Mouse (Mus musculus) kidney, adult 18-20 months (tissue): ENCODE measurements around the gene Ankdd1b.
A peak's percentile ranks its signal among the peaks of the same experiment; 100 is the strongest.

ENCODE experiments used
- DNase-seq: peaks from one replicate; pipeline ENCODE4 v3.0.0; 2021

Gene Ankdd1b

DNA sequence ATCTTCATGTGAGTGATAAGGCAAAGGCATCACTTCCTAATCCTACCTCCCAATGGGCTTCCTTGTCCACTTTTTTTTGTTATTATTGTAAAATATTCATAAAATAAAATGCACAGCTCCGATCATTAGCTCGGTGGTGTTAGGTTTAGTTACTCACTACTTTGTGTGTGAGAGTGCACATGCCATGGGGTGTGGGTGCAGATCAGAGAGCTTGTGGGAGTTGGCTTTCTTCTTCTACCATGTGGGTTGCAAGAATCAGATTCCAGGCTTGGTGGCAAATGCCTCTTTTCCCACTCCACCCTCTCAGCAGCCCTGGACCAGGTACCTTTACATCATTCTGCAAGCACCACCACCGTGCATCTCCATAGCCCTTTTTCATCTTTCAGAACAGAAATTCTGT, 18.4 kb downstream of the Ankdd1b start:
- DNase-seq, result no peak

DNA sequence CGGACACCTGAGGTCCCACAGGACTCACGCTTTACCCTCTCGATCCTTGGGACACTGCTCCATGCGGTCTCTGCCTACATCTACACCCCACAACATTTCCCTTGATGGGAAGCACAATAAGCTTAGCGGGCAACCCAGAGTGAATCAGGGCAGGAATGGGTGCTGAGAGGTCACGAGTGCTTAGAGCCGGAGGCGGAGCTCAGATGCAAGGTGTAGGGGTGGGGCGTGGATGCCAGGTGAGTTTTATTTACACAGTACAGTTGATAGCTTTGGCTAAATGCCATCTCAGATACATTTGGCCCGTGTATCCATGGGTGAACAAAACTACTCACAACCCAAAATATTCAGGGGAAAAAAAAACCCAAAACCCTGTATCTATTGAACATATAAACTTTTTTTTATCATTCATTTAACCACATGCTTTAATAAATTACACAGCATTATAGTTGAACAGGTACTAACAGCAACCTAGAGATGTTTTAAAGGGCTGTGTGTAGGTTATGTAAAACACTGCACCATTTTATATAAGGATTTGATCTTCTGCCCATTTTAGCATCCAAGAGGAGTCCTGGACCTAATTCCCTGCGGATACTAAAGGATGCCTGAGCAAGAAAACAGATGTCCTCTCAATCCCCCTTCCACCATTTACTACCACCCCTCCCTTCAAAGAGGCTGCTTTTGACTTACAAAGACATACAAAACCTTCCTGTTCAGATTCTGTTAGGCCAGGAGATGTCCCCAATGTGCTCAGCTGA, 19.4 kb downstream of the Ankdd1b start:
- no peak for DNase-seq

DNA sequence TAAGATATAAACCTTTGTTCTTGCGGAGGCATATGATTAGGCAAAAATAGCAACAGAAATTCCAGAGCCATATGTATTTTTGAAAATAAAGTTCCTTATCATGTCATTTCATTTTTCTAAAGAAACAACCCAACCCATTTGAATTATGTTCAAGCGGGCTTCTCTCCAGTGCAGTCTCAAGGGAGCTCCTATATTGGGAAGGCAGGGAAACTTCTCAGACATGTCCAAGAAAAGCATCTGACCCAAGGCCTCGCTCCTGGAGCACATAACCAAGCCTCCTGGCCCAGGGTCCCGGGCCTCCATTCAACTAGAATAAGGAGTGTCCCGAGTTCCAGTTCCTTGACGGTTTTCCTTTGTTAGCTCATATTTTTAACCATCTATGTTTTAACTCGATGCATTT, 20.1 kb downstream of the Ankdd1b start:
- DNase-seq, result no peak

DNA sequence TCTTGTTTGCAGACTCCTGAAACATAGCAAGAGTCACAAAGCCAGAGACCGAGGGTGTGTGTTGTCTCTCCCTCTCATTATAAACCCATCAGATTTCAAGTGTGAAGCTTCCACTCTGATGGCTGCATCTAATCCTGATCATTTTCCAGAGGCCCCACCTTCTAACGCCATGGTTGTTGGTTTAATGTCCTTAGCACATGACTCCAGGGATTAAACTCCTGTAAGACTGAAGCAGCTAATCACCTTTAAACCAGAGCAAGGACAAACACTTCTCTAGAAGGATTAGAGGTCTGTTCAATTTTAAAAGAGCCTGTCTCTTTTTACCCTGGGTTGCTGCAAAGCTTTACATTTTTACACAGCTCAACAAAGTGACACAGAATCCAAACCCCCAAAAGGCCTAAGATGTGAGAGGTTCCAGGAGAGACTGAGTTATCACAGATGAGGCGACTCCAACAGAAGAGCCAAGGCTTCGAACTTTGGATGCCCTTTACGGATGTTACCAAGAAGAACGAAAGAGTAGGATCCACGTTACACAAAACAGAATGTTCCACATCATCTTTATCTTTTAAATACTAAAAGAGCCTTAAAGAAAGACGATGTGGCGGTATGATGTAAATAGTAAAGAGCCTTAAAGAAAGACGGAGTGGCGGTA, 20.7 kb downstream of the Ankdd1b start:
- no peak for DNase-seq

DNA sequence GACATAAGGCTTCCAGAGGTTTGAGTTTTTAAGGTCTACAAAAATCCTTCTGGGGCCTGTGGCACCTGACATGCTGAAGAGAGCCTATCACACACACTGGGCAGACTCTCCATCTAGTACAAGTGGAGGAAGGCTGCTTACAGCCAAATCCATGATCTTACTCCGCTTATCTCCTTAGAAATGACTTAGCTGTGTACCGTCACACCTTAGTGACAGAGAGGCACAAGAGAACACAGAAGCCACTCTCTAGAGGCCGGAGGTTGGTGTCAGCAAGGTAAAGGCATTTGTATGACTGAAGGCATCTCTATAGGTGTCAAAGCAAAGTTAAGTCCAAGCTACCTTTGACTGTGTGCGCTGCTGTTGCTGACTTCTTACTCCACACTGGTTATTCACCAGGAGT, 30.6 kb downstream of the Ankdd1b start:
- DNase-seq, result no peak

DNA sequence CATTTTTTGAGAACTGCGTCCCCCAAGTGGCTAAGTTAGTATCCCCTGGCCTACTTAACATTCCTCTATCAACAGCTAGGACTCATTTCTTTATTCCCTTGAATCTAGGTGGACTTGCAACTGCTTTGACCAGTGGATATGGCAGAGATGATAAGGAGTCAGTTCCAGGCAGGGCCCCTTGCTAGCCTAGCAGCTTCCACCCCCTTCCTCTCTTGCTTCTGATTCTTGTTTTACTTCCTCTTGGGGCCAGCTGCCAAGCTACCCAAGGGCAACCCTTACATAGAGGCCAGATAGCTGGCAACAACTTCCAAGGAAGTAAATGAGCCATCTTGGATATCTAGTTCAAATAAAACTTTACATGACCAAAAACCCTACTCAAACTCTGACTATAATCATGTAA, 34.1 kb downstream of the Ankdd1b start:
- no peak for DNase-seq

DNA sequence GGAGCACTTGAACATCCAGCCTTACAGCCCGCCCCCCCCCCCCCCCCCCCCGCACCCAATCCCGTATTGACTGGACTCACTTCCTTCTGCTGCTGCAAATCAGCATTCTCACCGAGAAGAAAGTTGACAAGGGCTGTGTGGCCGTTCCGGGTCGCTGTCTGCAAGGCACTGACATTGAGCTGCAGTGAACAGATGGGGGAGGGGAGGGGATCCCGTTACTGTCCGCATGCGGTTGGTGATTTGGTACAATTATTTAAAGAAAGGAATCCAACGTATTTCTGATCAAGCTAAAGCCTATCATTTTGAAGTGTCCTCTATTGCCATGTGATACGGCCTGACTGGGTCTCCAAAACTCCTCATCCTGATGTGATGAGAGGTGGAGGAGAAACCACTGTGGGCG, 35.2 kb downstream of the Ankdd1b start:
- peak; percentile 52 for DNase-seq

DNA sequence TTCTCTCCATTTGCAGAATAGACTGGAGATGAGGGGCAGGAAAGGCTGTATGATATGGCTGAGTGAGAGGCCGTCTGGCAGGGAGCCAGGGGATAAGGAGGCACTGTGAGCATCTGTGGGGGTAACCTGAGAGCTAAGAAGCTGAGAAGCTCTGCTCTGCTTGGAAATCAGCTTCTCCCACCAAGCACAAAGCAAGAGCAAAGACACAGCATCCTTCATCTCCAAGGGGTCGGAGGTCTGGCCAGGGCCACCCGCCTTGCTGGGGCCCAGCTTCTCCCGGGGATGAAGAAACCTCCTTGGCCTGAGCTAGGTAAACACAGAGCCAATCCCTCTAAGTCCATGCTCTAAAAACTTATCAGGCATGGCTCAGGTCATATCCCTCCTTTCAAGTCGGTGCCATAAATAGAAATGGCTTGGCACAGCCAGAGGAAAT, 36.1 kb downstream of the Ankdd1b start:
- DNase-seq, result no peak

DNA sequence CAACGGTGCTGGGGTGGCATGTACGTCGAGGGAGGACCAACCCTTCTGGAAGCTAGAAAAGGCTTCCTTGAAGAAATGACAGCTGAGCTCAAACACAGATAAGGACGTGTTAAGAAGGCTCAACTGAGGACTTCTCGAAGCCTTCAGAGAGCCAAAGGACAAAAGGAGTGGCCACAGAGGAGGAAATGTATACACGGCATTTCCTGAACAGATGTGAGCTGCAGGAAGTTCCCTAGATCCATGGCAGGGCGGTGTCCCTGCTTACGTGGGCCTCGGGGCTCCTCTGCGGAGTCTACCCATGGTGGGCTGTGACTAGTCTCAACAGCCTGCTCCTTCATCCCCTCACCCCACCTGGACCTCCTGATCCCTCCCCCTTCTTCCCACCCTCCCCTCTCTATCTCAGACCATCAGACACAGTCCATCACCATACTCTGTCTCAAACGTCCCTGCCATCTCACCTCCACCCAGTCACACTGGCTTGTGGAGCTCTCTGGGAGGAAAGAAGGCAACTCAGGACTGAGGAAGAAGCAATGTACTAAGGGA, 37.3 kb downstream of the Ankdd1b start:
- no peak for DNase-seq

DNA sequence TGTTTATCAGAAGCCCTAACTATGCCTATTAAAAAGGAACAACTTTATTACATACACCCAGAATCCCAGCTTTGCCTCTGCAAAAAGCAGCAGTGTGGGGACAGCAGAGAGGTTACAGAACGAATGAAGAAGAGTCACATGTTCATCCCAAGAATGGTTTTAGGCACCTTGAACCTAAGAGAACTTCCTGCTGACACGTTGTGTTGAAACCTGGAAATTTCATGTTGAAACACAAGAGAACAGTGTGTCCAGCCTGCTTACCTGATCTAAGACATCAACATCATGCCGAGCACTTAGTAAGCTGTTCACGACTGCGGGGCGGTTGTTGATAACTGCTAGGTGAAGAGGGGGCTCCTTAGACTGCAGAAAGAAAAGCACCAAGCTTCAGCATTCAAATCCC, 38.0 kb downstream of the Ankdd1b start:
- no peak for DNase-seq

DNA sequence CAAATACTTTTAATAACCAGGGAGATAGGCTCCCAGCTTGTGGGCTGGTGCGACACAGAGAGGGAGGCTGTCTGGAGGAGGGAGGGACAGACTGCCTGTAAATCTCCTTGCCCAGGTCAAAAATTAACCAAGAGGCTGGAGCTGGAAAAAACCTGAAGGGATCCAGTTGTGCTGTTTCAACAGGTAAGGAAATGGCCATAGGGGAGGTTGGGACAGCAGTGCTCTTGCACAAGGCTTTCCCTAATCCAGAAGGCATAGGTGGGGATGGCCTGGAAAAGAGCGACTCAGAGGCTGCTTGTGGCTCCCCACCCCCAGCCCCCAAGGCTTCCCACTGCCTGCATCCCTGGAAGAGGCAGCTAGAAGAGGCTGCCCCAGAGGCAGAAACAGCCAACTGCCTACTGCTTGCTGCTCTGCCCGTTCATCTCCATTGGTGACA, 38.6 kb downstream of the Ankdd1b start:
- DNase-seq, result peak; percentile 69

DNA sequence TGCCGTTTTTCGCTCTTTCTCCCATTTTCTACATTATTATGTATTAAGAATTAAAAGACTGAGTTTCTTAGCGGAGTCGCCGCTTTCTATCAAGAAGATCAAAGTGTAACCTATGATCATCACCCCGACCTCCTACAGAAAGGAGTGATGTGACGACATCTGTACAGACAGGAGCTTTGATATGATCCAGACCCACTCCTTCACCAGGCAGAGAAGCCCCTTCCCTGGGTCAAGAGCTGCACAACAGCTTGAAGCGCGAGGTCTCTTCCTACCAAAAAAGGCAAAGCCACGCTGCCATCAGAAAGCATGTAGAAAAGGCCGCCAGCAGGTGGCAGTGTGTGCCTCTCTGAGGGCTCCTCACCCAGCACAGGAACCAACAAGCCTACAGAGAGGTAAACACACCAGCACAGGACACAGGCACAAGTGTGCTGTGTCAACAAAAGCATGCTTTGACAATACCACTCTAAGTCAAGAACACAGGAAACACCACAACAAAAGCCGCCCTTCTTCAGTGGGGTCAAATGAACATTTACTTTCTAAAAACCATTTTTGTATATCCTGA, 39.3 kb downstream of the Ankdd1b start:
- peak; percentile 91 for DNase-seq

DNA sequence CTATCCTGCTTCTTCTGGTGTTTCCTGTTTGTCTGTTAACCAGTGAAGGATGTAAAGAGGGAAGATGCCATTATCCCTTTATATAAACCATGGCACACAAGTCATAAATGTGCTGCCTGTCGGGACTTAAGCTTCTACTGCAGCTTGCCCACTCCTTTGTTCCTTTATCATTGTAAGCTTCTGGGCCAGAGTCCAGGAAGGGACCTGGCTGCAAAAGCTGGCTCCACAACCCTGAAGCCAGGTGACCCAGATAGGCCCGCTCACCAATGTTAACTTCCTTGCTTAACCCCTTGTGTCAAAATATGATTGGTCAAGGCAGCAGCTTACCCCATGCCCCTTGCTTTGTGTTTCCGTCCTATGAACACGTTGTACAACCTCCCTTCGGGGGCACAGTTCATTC, 42.5 kb downstream of the Ankdd1b start:
- DNase-seq, result no peak

DNA sequence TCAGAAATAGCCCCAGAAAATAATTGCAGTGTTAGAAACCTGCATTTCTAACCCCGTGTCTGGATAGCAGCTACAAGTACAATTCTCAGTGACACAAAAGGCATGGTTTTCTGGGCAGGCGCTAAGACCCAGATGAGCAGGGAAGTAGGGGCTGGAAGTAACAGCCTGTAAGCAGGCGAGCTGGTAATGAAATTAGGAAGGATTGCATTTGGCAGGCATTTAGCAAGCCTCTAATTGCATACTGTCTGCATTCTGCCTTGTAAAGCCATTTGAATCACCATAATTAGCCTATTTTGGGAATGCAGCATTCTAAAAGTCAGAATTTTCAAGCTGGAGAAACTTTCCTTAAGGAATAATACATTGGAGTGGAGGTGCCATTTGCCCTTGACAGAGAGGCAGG, 45.0 kb downstream of the Ankdd1b start:
- DNase-seq, result no peak

DNA sequence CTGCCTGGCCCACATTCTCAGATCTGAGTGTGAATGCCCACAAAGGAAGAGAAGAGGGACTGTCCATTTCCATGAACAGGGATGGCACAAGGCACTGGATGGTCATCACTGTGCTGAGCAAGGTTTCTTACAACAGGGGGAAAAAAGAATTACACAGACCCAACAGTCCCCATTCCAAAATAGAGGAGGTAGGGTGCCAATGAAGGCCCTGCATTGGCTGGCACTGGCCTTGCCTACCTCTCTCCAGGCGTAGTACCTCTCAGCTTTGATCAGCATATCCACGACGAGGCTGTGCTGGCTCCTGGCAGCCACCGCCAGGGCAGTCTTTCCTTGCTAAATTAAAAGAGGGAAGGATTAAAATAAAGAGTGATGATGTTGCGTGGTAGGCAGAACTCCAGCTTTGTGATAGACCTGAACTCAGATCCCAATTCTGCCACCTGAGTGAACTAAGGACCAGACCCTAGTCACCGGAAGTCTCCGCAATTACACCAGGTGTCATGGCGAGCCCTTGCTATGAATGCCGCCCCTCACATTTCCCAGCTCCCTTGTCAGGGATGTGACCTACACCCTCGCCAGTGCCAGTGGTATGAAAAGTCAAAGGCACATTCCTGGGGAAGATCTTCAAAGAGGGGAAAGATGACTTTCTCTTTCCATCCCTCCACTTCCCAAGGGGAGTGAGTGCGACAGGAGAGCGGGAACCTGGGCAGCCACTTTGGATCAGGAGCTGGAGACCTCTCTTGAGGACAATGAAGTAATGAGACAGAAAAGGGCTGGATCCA, 46.3 kb downstream of the Ankdd1b start:
- DNase-seq, result no peak

DNA sequence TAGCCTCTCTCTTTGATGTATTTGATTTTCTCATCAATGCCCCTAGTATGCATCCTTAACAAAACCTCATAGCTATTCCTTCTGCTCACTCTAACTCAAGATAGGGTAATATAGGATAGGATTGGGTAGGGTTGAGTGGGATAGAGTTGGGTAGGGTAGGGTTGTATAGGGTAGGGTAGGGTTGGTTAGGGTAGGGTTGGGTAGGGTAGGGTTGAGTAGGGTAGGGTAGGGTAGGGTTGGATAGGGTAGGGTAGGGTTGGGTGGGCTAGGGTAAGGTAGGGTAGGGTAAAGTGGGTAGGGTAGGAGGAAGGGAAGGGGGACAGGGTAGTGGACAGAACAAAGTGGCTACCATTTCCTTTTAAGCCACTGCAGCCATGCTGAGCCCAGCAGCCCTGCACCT, 49.8 kb downstream of the Ankdd1b start:
- DNase-seq, result no peak

DNA sequence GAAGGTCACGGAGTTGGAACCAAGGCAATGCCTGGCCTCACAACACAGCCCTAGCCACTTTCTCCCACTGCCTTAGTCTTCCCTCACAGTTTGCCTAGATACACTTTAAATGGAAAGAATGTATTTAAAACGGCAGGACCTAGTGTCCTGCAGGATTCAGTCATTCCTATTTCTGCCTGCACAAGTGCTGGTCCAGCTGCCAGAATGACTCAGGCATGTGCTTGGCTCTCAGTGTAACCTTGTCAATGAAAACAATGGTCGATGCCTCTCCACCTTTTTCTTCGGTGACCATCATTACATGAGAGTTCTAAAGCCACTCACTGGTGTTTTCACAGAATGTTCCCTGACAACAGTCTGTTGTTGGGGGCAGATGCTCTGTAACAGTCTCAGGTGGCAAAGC, 52.5 kb downstream of the Ankdd1b start:
- DNase-seq, result no peak

DNA sequence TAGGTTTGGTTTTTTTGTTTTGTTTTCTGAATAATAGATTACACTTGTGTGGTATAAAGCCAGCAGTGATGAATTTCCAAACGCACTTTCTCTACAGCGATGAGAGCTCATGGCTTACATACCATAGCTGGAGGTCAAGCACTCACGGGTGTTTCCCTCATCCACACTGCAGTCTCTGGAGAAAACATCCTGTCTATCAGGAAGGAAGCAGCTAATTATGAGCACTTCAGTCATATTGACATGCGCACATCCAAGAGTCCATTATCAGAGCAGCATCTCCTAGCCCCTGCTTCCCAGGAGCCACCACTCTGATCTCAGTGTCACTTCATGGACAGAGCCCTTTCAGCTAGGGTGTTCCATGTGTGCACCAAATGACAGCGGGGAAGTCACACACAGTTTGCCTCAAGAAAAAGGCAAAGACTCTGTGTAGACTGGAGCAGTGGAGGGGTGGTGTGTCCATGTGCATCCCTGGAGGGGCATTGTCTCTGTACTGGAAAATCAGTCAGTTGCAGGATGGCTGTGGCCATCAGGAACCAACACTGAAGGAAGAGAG, 53.7 kb downstream of the Ankdd1b start:
- DNase-seq, result no peak

DNA sequence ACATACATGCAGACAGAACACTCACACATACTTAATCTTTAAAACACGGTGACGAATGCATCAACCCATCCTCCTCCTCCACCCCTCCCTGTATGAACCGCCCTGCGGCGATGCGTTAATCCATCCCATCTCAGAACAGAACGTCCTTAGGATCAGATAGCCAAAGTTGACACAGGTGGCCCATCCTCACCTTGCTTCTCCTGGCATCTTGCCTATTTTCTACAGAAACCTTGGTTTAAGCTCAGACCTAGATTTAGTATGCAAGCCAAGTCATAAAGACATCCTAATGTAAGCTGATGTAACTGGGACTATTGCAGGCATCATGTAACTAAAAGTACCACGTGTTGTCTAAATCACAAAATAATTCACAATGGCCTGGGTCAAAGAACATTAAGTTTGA, 54.6 kb downstream of the Ankdd1b start:
- no peak for DNase-seq

DNA sequence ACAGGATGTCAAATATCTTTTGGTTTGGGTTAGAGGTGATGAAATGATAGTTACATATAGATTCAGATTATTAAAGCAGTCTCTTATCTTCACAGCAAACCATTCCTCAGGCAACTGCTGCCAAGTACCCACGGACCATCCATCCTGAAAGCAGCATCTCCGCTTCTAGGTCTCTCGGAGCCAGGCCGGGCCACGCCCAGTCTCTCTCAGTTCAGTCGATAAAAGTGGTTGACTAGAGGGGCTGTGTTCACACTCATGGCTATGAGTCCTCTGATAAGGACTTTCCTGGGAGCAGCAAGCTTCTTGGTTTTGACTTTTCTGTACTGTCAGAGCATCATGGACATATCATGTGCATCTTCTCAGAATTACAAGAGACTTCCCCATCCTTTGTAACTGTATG, 56.6 kb downstream of the Ankdd1b start:
- no peak for DNase-seq

DNA sequence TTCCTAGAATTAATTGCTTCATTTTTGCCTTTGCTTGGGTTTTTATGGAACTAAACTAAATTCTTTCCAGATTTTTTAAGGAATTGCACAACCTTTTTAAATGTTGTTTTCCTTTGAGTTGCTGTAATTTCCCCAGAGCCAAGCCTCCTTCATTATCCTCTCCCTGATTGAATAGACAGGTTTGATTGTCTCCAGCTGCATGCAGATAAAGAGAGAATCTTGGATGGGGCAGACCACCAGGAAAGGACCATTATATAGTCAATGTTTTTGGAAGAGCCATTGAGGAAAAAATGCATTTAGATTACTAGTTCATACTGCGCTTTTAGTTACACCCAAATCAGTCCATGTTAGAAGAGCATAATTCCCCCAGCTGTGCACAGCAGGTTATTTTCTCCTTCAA, 62.2 kb downstream of the Ankdd1b start:
- DNase-seq, result no peak

DNA sequence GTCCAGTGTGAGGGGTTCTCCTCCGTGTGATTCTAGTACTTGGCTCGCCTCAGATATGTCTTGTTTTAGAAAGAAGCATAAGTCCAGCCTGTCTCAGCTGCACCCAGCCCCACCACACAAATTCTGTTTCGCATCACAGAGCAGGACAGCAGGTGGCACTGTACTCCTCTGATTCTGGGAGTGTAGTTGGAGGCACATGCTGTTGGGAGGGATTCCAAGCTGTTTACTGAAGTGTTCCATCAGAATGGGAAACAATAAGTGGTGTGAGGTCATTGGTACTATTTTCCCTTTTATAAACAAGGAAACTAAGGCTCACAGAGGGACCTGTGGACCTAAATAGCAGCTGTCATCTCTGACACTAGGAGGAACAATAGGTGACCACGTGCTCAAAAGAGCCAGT, 64.0 kb downstream of the Ankdd1b start:
- DNase-seq, result peak; percentile 28

DNA sequence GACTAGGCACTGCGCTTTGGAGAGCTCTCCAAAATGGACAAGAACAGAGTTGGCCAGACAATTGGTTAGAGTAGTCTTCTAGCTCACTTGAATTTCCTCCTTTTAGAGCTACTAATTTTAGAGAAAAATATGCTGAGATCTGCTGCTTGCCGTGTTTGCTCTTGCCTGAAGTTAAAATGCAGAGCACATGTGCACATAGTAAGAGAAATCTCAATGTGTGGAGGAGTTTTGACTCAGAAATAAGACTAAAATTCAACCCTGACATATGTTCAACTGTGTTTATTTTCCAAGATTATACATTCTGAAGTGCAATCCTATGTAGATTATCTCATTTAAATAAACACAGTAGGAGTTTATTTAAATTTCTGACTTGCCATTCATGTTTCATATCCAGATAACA, 65.5 kb downstream of the Ankdd1b start:
- no peak for DNase-seq
